Mouse (Mus musculus) c-Kit-negative CD71-positive TER-119-positive erythroid progenitor cells, embryonic 14.5 days (primary cell): Measurements from ENCODE around the gene Coq4.
"Not testable (repeated sequence)": the region's sequence is repeated elsewhere in the genome, so short reads cannot be mapped to it uniquely, and the experiment has no call there.

Experiments
- DNase-seq: peaks from one replicate; pipeline ENCODE4 v3.0.0-alpha.2; 2013; ENCODE audit warnings: low read depth, low spot score

The Coq4 gene

DNA sequence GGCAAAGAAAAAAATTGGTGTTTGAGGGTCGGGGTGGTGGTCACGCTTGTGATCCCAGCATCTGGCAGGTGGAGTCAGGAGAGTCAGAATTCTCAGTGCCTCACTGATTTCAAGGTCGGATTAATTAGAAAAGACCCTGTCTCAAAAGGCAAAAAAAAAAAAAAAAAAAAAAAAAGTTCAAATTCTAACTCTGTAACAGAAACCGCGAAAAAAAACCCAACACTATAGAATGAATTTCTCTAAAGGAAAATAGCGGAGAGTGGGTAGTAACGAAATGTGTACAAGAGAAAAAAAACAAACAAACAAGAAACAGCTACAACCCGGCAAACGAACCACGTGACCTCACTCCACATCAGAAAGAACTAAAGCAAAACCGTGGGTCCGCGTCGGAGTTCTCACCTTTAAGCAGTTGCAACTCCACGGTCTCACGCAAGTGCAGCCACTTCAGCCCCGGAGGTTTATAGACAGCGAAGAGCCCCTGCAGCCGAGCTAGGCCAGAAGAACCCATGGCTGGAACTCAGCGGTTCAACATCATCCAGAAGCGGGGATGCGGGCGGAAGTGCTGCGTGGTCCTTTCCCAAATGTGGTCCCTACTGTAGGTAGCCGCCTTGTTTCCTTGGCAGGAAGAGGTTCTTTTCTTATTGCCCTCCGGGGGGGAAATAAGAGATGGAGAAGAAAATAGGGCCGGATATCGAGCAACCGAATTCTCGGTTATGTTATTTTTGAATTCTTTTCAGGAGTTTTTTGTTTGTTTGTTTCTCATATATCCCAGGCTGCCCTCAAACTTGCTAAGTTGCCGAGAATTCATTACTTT lies at the start of gene Coq4:
TSS of gene Coq4 (plus strand) at position 390 of the 814 bp plus-strand sequence.
- DNase-seq, result peak; percentile 89

DNA sequence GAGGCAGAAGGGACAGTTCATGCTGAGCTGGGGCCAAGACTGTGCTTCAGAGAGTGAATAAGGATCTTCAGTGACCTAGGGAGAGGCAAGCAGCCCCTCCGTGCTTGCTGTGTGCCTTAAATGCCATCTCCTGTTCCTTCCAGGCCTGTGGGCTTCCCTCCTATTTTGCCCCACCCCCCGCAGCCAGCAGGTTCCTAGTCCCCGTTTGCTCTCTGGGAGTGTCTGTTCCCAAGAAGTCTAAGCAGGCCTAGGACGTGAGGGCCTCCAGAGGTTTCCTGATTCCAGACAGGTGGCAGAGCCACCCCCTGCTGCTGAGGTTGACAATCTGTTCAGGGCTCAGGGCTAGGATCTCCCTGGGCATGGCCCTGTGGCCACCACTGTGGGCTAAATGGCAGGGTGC lies 48.5 kb upstream of the Coq4 start:
- no peak for DNase-seq

DNA sequence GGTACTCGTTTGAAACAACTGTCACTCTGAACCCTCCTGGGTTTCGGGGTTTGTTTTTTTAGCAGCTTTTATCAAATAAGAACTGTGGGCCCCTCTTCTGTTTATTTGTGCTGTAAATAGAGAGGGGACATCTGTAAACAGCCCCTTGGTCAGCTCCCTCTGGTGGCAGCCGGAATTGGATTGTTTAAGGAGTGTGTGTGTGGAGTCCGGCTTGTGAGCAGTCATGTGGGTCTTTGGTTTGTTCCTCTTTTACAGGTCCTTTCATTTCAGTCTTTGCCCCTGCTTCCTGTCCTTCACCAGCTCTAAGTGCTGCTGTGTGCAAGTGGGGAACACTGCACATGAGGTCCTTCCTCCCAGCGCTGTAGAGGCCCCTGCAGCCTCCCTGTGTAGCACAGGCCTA lies 47.9 kb upstream of the Coq4 start:
- DNase-seq, result no peak

DNA sequence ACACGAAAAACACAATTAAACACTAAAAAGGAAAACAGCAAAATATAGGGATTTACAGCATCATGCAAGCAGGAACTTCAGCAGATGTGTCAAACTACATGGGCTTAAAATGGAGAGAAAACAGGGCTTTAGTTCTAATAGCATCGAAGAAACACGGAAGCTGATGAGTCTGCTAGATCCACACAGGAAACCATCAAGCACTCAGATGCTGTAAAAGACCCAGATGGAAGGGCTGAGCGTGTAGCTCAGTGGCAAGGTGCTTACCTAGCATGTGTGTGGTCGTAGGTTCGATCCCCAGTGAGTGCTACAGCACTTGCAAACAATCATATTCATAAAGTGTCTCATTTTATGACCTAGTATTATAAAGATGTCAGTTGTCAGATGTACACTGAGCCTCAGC lies 46.1 kb upstream of the Coq4 start:
- no peak for DNase-seq

DNA sequence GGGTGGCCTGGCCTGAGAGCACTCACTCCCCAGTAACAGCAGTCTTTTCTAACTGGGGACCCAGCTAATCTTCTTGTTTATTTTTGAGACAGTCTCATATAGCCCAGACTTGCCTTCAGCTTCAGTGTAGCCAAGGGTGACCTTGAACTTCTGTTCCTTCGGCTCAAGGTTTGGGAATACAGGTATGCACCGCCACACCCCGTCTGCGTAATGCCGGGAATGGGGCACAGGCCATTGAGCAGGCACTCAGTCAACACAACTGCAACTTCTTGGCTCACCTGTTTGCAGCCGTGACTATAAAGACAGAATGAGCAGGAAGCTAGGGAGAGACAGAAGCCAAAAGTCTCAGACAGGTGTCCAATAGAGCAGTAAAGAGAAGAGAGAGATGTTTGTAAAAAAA lies 43.0 kb upstream of the Coq4 start:
- no peak for DNase-seq

DNA sequence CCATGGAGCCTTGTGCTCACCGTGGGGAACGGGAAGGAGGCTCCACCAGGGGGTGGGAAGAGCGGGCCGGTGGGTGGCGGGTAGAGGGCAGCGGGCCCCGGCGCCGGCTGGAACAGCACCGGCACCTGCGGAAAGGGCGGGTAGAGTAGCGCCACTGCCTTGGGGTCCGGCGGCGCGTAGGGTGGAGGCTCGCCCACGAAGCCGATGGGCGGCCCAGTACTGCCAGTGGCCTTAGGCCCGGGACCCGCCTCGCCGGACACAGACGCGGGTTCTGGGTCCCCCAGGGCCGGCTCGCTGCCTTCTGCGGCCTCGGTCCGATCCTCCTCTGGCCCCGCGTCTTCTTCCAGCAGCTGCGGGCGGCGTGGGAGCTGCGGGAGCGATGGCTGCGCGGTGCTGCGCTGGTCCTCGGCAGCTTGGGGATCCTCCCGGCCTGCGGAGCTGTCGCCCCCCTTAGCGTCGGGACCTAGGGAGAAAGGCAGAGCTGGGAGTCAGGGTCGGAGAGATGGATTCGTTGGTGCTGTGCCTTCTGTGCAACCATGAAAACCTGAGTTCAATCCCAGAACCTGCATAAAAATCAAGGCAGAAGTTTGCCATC lies 40.0 kb upstream of the Coq4 start:
- no peak for DNase-seq

DNA sequence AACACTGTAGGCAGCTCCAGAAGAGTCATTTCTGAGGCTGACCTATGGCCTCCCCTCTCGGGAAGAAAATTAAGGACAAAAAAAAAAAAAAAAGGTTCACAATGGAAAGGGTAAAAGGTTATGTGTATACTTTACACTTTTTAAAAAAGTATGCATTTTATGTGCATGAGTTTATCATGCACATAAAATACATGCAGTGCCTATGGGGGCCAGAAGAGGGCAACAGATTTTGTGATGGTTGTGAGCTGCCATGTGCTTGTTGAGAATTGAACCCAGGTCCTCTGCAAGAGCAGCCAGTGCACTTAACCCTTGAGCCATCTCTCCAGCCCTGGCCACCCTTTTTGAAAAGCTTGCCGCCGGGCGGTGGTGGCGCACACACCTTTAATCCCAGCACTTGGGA lies 39.4 kb upstream of the Coq4 start:
- DNase-seq, result no peak

DNA sequence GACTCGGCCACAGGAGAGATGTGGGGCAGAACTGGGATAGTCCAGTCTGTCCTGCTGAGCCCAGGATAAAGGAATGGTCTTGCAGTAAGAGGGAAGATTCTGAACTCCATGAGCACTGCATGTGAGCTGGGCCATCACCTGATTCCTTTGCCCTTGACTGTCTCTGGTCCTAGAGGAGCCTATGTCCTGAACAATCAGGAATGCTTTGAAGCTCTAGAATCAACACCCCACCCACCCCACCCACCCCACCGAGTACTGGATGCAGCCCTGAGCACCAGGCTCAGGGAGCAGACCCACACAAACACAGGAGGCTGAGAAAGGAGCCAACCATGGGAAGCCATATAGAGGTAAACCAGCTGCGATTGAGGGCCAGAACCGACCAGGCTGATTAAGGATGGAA lies 38.8 kb upstream of the Coq4 start:
- DNase-seq, result no peak

DNA sequence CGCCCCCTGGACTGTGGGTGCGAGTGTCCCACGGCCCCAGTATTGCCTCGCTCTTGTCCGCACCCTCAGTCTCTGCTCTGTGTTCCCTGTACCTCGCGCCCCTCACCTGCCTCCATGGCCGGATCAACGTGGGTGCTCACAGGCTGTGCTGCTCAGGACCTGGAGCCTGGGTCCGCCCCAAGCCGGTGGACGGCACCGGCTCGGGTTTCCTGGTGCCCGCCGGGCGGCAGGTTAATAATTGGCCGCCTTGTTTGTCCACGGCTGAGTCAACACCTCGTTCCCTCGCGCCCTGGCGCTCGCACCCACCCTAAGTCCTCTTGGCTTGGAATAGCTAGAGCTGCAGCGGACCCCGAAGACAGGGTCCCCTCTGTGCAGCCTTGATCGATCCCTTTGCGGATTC lies 35.8 kb upstream of the Coq4 start, which contains the start of gene Gm13420:
TSS of gene Gm13420 (minus strand) at position 189 of the 400 bp plus-strand sequence.
- no peak for DNase-seq

DNA sequence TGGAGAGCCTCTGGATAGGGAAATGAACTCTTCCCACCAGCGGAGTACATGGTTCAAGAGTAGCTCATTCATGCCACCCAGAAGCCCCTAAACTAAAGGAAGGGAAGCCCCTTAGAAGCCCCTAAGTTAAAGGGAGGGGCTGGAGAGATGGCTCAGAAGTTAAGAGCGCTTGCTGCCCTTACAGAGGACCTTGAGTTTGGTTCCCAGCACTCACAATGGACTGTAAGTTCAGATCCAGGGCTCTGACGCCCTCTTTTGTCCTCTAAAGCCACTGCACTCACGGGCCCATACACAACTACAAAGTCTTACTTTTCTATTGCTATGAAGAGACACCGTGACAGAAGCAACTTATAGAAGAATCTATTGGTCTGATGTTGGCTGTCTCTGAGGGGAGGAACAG lies 34.9 kb upstream of the Coq4 start:
- DNase-seq, result no peak

DNA sequence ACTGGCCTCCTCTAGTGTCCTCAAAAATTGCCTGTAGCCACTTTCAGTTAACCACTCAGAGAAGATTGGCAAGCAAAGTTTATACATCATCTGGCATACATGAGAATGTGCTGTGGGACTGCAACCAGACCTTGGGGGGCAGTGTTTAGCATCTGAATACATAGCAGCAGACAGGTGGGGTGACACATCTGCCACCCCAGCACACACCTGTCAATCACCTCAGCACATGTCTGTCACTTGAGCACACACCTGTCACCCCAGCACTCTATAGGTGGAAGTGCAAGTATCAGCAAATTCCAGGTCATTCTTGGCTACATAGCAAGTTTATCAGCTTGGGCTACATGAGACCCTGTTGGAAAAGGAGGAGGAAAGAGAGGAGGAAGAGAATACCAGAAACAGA lies 31.6 kb upstream of the Coq4 start:
- DNase-seq, result no peak

DNA sequence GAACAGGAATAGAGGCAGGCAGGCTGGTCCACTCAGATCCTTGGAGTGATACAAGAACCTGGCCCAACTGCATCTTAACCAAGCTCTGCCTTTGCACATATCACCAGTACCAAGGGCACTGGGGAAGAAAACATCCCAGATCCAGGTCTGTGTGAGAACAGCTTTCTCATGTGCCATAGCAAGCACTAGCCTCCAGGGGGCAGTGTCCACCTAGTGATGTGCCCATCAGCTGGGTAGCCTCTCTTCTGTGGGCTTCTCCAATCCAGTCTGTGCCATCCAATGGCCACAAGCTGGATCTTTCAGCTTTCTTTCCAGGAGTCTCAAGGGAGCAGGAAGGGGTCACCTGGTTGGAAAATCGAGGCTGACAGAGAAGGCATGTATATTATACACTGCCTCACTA lies 22.5 kb upstream of the Coq4 start:
- peak; percentile 40 for DNase-seq

DNA sequence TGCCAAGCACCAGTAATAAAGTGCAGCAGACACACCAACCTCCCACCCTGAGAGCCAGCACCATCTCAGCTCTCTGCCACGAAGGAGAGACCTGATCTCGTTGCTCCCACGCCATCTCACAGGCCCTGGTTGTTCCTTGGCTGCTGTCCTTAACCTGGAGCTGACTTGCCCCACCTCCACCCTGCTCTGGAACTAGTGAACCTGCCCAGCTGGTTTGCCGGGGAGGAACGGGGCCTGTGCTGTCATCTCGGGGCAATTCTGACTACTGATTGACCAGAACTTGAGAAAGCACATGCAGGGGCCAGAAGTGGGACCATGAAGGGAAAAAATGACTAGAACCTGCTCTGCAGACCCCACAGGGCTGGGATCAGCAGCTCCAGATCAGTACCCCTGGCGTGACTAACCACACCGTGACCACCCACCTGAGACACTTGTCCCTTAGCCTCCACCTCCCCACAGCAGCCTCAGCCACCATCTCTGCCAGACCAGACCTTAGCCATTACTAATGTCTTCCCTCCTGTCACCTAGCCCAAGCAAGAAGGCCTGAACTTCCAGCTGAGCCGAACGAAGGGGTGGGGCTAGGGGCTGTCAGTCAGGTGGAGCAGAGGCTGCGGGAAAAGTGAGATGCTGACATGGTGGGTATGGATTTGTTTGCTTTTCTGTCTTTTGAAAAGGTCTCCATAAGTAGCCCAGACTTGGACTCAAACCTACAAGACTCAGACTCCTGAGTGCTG lies 19.1 kb upstream of the Coq4 start:
- no peak for DNase-seq

DNA sequence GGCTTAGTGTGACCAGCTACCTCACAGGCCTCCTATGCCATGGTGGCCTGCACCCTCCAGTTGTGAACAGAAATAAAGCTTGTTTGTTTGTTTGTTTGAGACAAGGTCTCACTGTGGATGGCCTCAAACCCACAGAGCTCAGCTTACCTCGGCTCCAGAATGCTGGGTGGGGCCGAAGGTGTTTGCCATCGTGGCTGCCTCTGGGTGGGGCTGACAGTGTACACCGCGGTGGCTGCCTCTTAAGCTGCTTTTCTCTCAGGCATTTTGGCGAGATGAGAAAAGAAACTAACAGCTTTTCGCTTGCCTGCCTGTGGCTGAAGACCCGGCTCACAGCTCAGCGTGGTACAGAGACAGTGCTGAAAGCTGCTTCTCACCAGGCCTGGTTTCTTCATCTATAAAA lies 18.4 kb upstream of the Coq4 start:
- no peak for DNase-seq

DNA sequence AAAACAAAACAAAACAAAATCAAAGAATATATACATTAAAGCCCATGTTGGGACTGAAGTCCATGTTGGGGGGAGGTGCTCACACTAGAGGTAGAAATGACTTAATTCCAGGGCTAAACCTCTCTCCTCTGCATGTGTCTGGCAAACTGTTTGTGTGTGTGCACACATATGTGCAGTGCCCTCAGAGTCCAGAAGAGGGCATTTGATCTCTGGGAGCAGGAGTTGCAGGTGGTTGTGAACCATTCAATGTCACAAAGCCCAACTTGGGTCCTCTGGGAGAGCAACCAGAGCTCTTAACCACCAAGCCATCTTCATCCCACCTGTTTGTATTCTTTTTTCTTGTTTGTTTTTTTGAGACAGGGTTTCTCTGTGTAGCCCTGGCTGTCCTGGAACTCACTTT lies 17.1 kb upstream of the Coq4 start:
- no peak for DNase-seq

DNA sequence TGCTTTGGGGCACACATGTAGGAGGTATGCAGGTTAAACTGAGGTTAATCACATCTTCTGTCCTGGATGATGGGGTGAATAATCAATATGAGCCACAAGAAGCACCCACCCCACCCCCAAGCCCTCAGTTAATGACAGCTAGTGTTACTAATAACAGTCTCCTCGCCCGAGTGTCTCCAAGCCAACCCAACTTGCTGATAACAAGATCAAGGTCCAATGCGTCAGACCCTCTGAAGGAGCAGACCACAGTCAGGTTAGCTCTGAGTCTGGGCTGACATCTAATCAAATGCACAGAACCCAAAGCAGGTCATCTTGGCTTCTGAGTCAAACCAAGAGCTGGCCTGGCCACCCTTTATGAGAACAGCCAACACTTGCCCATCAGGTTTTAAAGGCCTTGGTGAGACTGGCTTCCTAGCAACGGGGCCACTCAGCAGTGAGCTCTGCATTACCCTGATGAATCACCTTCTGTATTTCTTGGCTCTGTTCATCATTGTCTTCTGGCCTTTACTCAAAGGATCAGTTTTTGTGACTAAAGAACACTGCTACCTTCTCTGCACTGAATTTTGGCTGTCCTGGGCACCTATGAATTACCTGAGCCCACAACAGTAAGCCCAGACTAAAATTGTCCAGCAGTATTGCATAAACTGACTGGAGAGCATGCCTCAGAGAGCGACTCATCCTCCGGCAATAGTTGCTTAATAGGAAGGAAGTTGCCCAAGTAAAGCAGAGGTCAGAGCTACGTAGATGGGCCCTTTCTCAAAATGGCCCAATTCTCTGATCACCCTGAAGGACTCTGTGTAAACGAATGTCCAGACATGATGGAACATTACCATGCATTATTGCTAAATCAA lies 15.5 kb upstream of the Coq4 start:
- DNase-seq, result no peak

DNA sequence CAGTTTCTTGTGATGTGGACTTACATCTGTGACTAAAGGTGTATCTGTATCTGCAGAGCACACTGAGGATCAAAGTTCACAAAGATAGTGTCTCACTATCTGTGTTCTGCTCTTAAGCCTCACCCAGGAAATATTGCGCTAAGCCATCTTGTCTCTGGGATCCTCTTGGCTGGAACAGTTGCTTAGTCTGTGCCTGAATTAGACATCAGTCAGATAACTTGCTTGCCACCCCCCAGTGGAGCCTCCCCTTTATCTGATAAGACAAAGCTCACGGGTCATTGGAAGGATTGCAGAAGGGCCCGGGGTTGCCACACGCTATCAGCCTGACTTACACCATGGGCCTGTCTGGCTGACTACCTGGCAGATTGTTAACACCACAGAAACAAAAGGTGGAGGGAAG lies 14.0 kb upstream of the Coq4 start:
- DNase-seq, result no peak

DNA sequence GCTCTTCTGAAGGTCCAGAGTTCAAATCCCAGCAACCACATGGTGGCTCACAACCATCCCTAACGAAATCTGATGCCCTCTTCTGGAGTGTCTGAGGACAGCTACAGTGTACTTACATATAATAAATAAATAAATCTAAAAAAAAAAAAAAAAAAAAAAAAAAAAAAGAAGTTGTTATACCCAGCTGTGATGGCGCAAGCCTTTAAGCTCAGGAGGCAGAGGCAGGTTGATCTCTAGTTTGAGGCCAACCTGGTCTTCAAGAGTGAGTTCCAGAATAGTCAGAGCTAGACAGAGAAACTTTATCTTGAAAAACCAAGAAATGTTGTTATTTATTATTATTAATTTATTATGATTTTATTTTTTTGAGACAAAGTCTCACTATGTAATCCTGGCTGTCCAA lies 6.0 kb upstream of the Coq4 start:
- DNase-seq, result not testable (repeated sequence)

DNA sequence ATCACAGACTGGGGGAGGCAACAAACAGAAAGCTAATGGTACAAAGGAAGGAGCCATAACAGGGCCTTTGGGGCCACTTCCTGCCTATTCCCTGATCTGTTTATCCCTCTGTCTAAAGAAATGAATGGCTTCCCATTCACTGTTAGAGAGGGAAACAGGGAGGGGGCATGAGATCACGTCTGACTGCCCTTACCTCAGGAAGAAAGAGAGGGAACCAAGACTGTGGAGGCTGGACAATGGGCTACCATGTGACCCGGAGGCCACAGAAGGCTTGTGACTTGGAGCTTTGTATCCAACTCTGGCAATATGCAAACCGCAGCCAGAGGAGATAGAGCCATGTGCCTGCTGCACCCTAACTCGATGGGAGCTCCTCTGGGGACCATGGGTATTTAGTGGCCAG lies 3.0 kb upstream of the Coq4 start:
- DNase-seq, result no peak

DNA sequence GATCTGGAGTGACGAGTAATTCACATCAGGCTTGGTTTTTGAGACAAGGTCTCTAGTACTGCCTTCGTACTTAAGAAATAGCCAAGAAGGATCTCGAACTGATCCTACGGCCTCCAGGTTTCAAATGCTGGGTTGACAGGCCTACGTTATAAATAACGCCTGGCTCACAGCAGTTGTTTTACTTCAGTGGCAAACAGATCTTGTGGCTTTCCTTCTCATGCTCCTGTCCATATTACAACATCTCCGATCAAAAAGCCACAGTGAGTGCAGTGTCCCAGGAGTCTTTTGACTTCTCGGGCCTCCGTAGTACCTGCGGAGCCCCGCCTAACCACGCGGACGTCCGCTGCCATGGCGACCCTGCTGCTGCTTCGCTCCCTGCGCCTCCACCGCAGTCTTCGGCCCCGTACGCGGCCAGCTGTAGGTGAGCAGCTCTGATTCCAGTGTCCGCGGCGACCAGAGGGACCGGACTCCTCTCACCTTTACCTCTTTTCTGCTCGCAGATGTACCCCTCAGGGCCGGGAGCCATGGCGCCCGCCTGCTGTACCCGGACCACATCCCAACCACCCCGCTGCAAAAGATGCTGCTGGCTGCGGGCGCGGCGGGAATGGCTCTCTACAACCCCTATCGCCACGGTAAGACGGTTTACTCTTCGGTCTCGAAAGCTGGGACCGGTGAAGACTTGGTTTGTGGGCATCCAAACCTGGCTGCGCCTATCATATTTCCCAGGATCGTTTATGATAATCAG lies 816 bp downstream of the Coq4 start, which contains the start of gene Trub2:
TSS of gene Trub2 (minus strand) at position 566 of the 745 bp plus-strand sequence.
- DNase-seq, result peak; percentile 69
